Mouse (Mus musculus) limb, embryonic 13.5 days (tissue): ENCODE measurements at regions not wholly inside any gene's neighbourhood (a gene's known extent, or its start where the extent isn't known, plus 50 kb on each side); places are given as distances from the start of the nearest gene placed in this dataset.
A peak's percentile ranks its signal among the peaks of the same experiment; 100 is the strongest.

Experiments used
- ATAC-seq: fragments of 200-750 bp; cut with Nextera tagmentation; 2 replicates; pipeline ENCODE4 v1.8.0; 2017; ENCODE audit warnings: low read depth, moderate number of reproducible peaks, moderate TSS enrichment; ENCODE audit not compliant: low FRiP score
- H3K27ac ChIP-seq: fragments of 300-500 bp; sonication (generic); 2 replicates; pipeline ENCODE4 v1.5.1; 2015; ENCODE audit warnings: inconsistent platforms, mild to moderate bottlenecking, moderate library complexity
- H3K27me3 ChIP-seq: fragments of 300-500 bp; sonication (generic); 2 replicates; pipeline ENCODE4 v1.6.1; 2015; ENCODE audit warnings: mild to moderate bottlenecking, inconsistent platforms
- H3K36me3 ChIP-seq: fragments of 300-500 bp; sonication (generic); 2 replicates; pipeline ENCODE4 v1.6.1; 2015; ENCODE audit warnings: inconsistent platforms, mild to moderate bottlenecking, moderate library complexity
- H3K4me1 ChIP-seq: fragments of 300-500 bp; sonication (generic); 2 replicates; pipeline ENCODE4 v1.6.1; 2015; ENCODE audit warnings: inconsistent platforms
- H3K4me2 ChIP-seq: fragments of 300-500 bp; sonication (generic); replicated peaks from 2 replicates; pipeline ENCODE4 v1.6.1; 2015; ENCODE audit warnings: inconsistent platforms, mild to moderate bottlenecking, moderate library complexity
- H3K4me3 ChIP-seq: fragments of 300-500 bp; sonication (generic); 2 replicates; pipeline ENCODE4 v1.5.1; 2015; ENCODE audit warnings: moderate library complexity, mild to moderate bottlenecking, inconsistent platforms
- H3K9ac ChIP-seq: fragments of 300-500 bp; sonication (generic); 2 replicates; pipeline ENCODE4 v1.6.1; 2015; ENCODE audit warnings: mild to moderate bottlenecking, inconsistent platforms
- H3K9me3 ChIP-seq: fragments of 300-500 bp; sonication (generic); 2 replicates; pipeline ENCODE4 v1.6.1; 2016; ENCODE audit warnings: inconsistent platforms
- WGBS: fragments of 180-500 bp; shearing (Covaris S2); methylation state at CpG from one replicate; pipeline ENCODE4 v1.1.7; 2015; 5-methylcytosine and 5-hydroxymethylcytosine counted together

DNA sequence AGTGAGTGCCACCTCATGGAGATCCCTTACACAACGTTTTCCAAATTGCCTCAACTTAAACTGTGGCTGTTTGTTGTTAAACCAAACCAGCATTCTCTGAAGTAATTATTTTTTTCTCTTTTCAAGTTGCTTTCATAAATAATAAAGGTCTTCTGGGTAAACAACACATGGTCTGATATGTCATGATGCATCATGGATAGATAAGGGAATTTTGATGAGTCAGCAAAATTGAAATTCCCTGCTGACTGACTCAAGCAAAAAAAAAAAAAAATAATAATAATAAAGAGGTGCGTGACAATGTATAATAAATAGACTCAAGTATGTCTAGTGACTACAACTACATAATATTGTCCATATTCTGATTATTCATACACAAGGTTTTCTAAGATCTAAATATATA is 201.8 kb downstream of the Adgb start:
- ATAC-seq = no peak
- Histone ChIP-seq H3K4me2 (no peak overlapping the region), H3K36me3 (no peaks in the 10 kb centered on the region), H3K4me3 (no peak overlapping the region), H3K9ac (no peak overlapping the region), H3K4me1 (no peaks in the 10 kb centered on the region), H3K27me3 (no peaks in the 10 kb centered on the region), H3K9me3 (no peaks in the 10 kb centered on the region), H3K27ac (no peak overlapping the region)
- 83% methylated on average over 2 of the region's 2 CpGs for WGBS

GRCm38 (mm10) chr10:10252540-10253318 is 219.4 kb downstream of the Adgb start:
- peak; percentile 11; the same call in 1 of the 2 replicates for ATAC-seq
- H3K4me2 ChIP-seq = no peak overlapping the region
- 71% methylated on average over 8 of the region's 8 CpGs for WGBS
- H3K9ac ChIP-seq = no peak overlapping the region
- H3K36me3 ChIP-seq = no peaks in the 10 kb centered on the region
- H3K4me3 ChIP-seq = no peak overlapping the region
- no peak overlapping the region for H3K27ac ChIP-seq
- no peaks in the 10 kb centered on the region for H3K9me3 ChIP-seq
- no peaks in the 10 kb centered on the region for H3K27me3 ChIP-seq
- no peaks in the 10 kb centered on the region for H3K4me1 ChIP-seq

DNA sequence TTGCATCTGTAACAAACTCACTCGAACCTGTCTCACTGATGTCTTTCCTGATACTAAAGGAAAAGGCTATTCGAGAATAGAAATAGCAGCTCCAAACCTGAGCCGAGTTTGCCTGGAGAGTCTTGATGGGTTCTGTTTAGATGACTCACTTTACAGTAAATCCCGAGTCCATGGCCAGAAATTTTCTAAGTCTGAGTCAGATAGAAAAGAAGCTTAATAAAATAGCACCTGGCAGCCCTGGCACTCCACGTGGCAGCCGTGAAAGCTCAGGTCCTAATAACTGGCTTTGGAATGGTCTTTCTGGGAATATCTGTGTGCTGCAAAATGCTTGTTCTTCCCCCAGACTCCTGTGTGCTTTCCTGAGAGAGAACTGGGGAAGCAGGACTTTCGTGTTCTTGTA is 220.0 kb downstream of the Adgb start:
- ATAC-seq = no peak
- no peaks in the 10 kb centered on the region for H3K36me3 ChIP-seq

DNA sequence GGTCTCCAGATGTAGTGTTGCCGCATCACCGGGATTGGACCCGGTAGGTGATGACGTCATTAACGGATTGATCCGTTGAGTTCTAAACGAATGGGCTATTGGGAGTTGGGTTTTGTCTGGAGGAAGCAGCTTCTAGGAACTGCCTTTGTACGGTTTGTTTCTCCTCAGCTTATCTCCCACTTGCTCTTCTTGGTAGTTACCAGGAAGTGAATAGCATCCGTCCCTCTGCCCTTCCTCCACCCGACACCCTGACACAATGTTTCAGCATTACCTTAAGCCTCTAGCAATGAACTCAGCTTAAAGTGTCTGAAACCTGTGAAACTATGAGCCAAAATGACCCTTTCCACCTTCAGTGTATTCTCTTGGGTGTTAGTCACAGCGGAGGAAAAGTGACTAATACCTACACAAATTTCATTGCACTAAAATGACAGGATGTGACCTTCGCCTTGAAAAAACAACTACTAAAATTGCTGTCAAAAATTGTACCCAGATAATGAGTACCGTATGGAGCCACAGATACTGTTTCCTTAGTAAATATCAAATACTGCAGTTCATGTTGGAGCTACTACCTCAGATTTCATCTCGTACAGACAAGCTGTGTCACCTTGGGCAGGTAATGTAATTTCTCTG is 237.1 kb downstream of the Adgb start:
- no peaks in the 10 kb centered on the region for H3K4me1 ChIP-seq

More for the DNA sequence above, 220.0 kb downstream of the Adgb start:
- H3K27ac ChIP-seq = no peak overlapping the region
- WGBS = 71% methylated on average over 7 of the region's 7 CpGs
- no peak overlapping the region for H3K9ac ChIP-seq
- H3K4me3 ChIP-seq = no peak overlapping the region
- H3K4me1 ChIP-seq = no peaks in the 10 kb centered on the region
- no peaks in the 10 kb centered on the region for H3K9me3 ChIP-seq
- no peaks in the 10 kb centered on the region for H3K27me3 ChIP-seq
- no peak overlapping the region for H3K4me2 ChIP-seq

GRCm38 (mm10) chr10:10224582-10225144 is 247.5 kb downstream of the Adgb start:
- Histone ChIP-seq H3K4me1 (no peaks in the 10 kb centered on the region), H3K27me3 (no peaks in the 10 kb centered on the region), H3K36me3 (no peaks in the 10 kb centered on the region), H3K4me3 (no peak overlapping the region), H3K4me2 (no peak overlapping the region), H3K27ac (no peak overlapping the region), H3K9me3 (peaks cover 4% of the 10 kb centered on the region; the same call in 1 of the 2 replicates), H3K9ac (no peak overlapping the region)
- ATAC-seq = no peak
- WGBS = 89% methylated on average over 6 of the region's 6 CpGs

More for the DNA sequence above, 237.1 kb downstream of the Adgb start:
- Histone ChIP-seq H3K4me2 (no peak overlapping the region), H3K27ac (no peak overlapping the region), H3K36me3 (no peaks in the 10 kb centered on the region), H3K4me3 (no peak overlapping the region), H3K9ac (no peak overlapping the region), H3K9me3 (no peaks in the 10 kb centered on the region), H3K27me3 (no peaks in the 10 kb centered on the region)
- no peak for ATAC-seq
- 88% methylated on average over 14 of the region's 14 CpGs for WGBS

GRCm38 (mm10) chr10:10219726-10220125 is 252.4 kb downstream of the Adgb start:
- H3K9ac ChIP-seq = no peak overlapping the region
- no peak overlapping the region for H3K27ac ChIP-seq
- no peak for ATAC-seq
- H3K4me1 ChIP-seq = no peaks in the 10 kb centered on the region
- H3K36me3 ChIP-seq = no peaks in the 10 kb centered on the region
- no peaks in the 10 kb centered on the region for H3K9me3 ChIP-seq
- H3K4me3 ChIP-seq = no peak overlapping the region
- no peaks in the 10 kb centered on the region for H3K27me3 ChIP-seq
- no peak overlapping the region for H3K4me2 ChIP-seq
- 89% methylated on average over 4 of the region's 4 CpGs for WGBS

- 74% methylated on average over 3 of the region's 3 CpGs for WGBS
- H3K9ac ChIP-seq = no peak overlapping the region
- no peak for ATAC-seq
These were observed 255.2 kb downstream of the Adgb start for GRCm38 (mm10) chr10:10216892-10217291.

DNA sequence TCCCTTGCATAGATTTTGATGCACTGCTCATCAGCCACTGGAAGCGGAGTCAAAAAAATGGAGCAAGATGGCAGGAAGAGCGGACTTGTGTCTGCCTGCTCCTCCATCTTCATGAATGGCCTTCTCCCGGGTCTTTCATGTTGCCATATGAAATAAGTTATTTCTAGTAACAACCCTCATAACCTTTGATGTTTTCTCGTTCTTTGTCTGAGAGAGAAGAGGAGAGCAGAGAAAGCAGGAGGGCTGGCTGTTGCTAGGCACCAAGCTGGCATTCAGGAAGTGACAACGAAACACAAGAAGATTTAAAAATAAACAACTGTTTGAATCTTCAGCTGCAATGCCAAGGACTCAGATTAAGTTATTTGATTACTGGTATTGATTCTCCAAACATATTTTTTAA is 256.8 kb downstream of the Adgb start:
- no peak overlapping the region for H3K27ac ChIP-seq
- ATAC-seq = no peak
- no peaks in the 10 kb centered on the region for H3K36me3 ChIP-seq
- H3K4me2 ChIP-seq = no peak overlapping the region
- H3K9ac ChIP-seq = no peak overlapping the region
- no peaks in the 10 kb centered on the region for H3K27me3 ChIP-seq
- 67% methylated on average over 5 of the region's 5 CpGs for WGBS
- no peaks in the 10 kb centered on the region for H3K4me1 ChIP-seq
- no peaks in the 10 kb centered on the region for H3K9me3 ChIP-seq
- H3K4me3 ChIP-seq = no peak overlapping the region

More at GRCm38 (mm10) chr10:10216892-10217291, 255.2 kb downstream of the Adgb start:
- Histone ChIP-seq H3K4me3 (no peak overlapping the region), H3K27me3 (no peaks in the 10 kb centered on the region), H3K36me3 (no peaks in the 10 kb centered on the region), H3K27ac (no peak overlapping the region), H3K9me3 (no peaks in the 10 kb centered on the region), H3K4me2 (no peak overlapping the region), H3K4me1 (no peaks in the 10 kb centered on the region)

- H3K4me3 ChIP-seq = no peak overlapping the region
- no peak overlapping the region for H3K9ac ChIP-seq
- ATAC-seq = peak; percentile 72
- H3K27ac ChIP-seq = no peak overlapping the region
- no peaks in the 10 kb centered on the region for H3K9me3 ChIP-seq
- no peaks in the 10 kb centered on the region for H3K27me3 ChIP-seq
- 53% methylated on average over 5 of the region's 5 CpGs for WGBS
- H3K36me3 ChIP-seq = no peaks in the 10 kb centered on the region
- no peaks in the 10 kb centered on the region for H3K4me1 ChIP-seq
- H3K4me2 ChIP-seq = no peak overlapping the region
These were observed 263.8 kb downstream of the Adgb start for GRCm38 (mm10) chr10:10208354-10208753.

DNA sequence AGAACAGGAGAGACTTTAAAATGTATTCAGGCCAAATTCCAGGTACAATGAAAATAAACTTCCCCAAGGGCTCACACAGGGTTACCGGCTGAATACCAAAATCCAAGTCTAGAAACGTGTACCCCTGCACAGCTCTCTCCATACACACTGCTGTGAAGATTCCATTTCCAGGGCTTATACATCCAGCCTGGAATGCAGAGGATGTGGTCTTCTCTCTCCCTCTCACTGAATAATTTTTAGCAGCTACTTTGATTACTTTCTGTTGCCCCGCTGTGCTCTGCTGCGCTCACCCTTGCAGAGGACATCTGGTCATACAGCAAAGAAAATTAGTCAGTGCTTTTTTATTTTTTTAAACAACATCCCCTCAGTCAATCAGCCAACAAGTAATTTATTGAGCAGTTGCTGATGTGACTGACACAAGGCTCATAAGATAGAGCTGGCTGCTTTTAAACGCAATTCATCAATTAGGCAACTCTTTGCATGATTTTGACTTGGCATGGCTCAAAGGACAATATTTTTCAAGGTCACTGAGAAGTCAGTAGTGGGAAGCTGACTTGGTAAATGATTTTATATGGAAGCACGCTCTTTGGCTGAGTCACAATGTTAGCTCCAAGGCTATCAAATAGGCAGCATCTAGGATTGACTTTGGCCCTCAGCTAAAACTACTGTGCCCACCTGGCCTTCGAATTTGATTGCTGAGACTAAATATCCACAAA is 266.2 kb downstream of the Adgb start:
- no peaks in the 10 kb centered on the region for H3K27me3 ChIP-seq
- no peaks in the 10 kb centered on the region for H3K36me3 ChIP-seq
- no peak overlapping the region for H3K4me3 ChIP-seq
- no peak overlapping the region for H3K4me2 ChIP-seq
- no peaks in the 10 kb centered on the region for H3K4me1 ChIP-seq
- ATAC-seq = no peak
- H3K27ac ChIP-seq = no peak overlapping the region
- no peak overlapping the region for H3K9ac ChIP-seq
- H3K9me3 ChIP-seq = no peaks in the 10 kb centered on the region
- WGBS = 69% methylated on average over 7 of the region's 7 CpGs

GRCm38 (mm10) chr10:10203982-10204381 is 268.1 kb downstream of the Adgb start:
- no peaks in the 10 kb centered on the region for H3K27me3 ChIP-seq
- ATAC-seq = no peak

GRCm38 (mm10) chr10:10190308-10190707 is 281.8 kb downstream of the Adgb start:
- Histone ChIP-seq H3K27me3 (no peaks in the 10 kb centered on the region), H3K36me3 (no peaks in the 10 kb centered on the region), H3K27ac (no peak overlapping the region), H3K9ac (no peak overlapping the region), H3K4me1 (no peaks in the 10 kb centered on the region), H3K9me3 (no peaks in the 10 kb centered on the region), H3K4me2 (no peak overlapping the region), H3K4me3 (no peak overlapping the region)
- ATAC-seq = no peak
- 95% methylated on average over 2 of the region's 2 CpGs for WGBS

More at GRCm38 (mm10) chr10:10203982-10204381, 268.1 kb downstream of the Adgb start:
- Histone ChIP-seq H3K36me3 (no peaks in the 10 kb centered on the region), H3K9me3 (no peaks in the 10 kb centered on the region), H3K4me1 (no peaks in the 10 kb centered on the region), H3K4me2 (no peak overlapping the region), H3K9ac (no peak overlapping the region), H3K4me3 (no peak overlapping the region), H3K27ac (no peak overlapping the region)
- 88% methylated on average over 7 of the region's 7 CpGs for WGBS
